Mouse (Mus musculus): Measurements from ENCODE around the gene Armc2.

Armc2 gene

GRCm38 (mm10) chr10:41978403-41979234, 39.6 kb downstream of the Armc2 start:
- Histone ChIP-seq H3K9me3 (ENCODE audit: low read length) (no peaks in the 10 kb centered on the region), H3K4me1 (replicated peaks; ENCODE audit: low read depth, low read length) (no peaks in the 10 kb centered on the region), H3K4me3 (replicated peaks; ENCODE audit: low read length) (no peak overlapping the region), H3K27me3 (ENCODE audit: insufficient read depth, low read length) (no peaks in the 10 kb centered on the region), H3K36me3 (ENCODE audit: insufficient read depth, low read length) (no peaks in the 10 kb centered on the region)
- TF ChIP-seq CTCF (conservative IDR thresholded peaks at IDR 0.05; ENCODE audit: low read length): no peak
- no peak for TF ChIP-seq POU5F1 (IDR thresholded peaks at IDR 0.05; ENCODE audit: borderline replicate concordance, low read length)
- TF ChIP-seq NANOG (IDR thresholded peaks at IDR 0.05; ENCODE audit: borderline replicate concordance, low read length): no peak

- Histone ChIP-seq H3K4me3 (replicated peaks; ENCODE audit: low read length) (no peak overlapping the region), H3K9me3 (ENCODE audit: low read length) (no peaks in the 10 kb centered on the region), H3K27me3 (ENCODE audit: insufficient read depth, low read length) (peaks cover 3% of the 10 kb centered on the region; the same call in 1 of the 2 replicates), H3K36me3 (ENCODE audit: insufficient read depth, low read length) (no peaks in the 10 kb centered on the region), H3K4me1 (replicated peaks; ENCODE audit: low read depth, low read length) (no peaks in the 10 kb centered on the region; the same call in 1 of the 2 replicates)
- TF ChIP-seq NANOG (IDR thresholded peaks at IDR 0.05; ENCODE audit: borderline replicate concordance, low read length) (no peak), POU5F1 (IDR thresholded peaks at IDR 0.05; ENCODE audit: borderline replicate concordance, low read length) (no peak), CTCF (conservative IDR thresholded peaks at IDR 0.05; ENCODE audit: low read length) (no peak)
Measured at GRCm38 (mm10) chr10:41972676-41973075, 45.6 kb downstream of the Armc2 start.

GRCm38 (mm10) chr10:41967915-41968635, 50.2 kb downstream of the Armc2 start:
- Histone ChIP-seq H3K4me1 (replicated peaks; ENCODE audit: low read depth, low read length) (no peaks in the 10 kb centered on the region), H3K4me3 (replicated peaks; ENCODE audit: low read length) (no peak overlapping the region), H3K36me3 (ENCODE audit: insufficient read depth, low read length) (no peaks in the 10 kb centered on the region), H3K9me3 (ENCODE audit: low read length) (no peaks in the 10 kb centered on the region), H3K27me3 (ENCODE audit: insufficient read depth, low read length) (peaks cover 3% of the 10 kb centered on the region; the same call in 1 of the 2 replicates)
- TF ChIP-seq POU5F1 (IDR thresholded peaks at IDR 0.05; ENCODE audit: borderline replicate concordance, low read length) (no peak), CTCF (conservative IDR thresholded peaks at IDR 0.05; ENCODE audit: low read length) (no peak), NANOG (IDR thresholded peaks at IDR 0.05; ENCODE audit: borderline replicate concordance, low read length) (no peak)

GRCm38 (mm10) chr10:41962725-41963124, 55.5 kb downstream of the Armc2 start:
- Histone ChIP-seq H3K36me3 (ENCODE audit: insufficient read depth, low read length) (peaks cover 3% of the 10 kb centered on the region; the same call in 1 of the 2 replicates), H3K9me3 (ENCODE audit: low read length) (peaks cover 23% of the 10 kb centered on the region), H3K4me3 (replicated peaks; ENCODE audit: low read length) (no peak overlapping the region), H3K4me1 (replicated peaks; ENCODE audit: low read depth, low read length) (no peaks in the 10 kb centered on the region; the same call in 1 of the 2 replicates), H3K27me3 (ENCODE audit: insufficient read depth, low read length) (no peaks in the 10 kb centered on the region)
- TF ChIP-seq CTCF (conservative IDR thresholded peaks at IDR 0.05; ENCODE audit: low read length): no peak
- TF ChIP-seq POU5F1 (IDR thresholded peaks at IDR 0.05; ENCODE audit: borderline replicate concordance, low read length): no peak
- TF ChIP-seq NANOG (IDR thresholded peaks at IDR 0.05; ENCODE audit: borderline replicate concordance, low read length): no peak

GRCm38 (mm10) chr10:41959808-41960207, 58.4 kb downstream of the Armc2 start:
- no peak for TF ChIP-seq CTCF (conservative IDR thresholded peaks at IDR 0.05; ENCODE audit: low read length)
- TF ChIP-seq NANOG (IDR thresholded peaks at IDR 0.05; ENCODE audit: borderline replicate concordance, low read length): no peak
- no peak for TF ChIP-seq POU5F1 (IDR thresholded peaks at IDR 0.05; ENCODE audit: borderline replicate concordance, low read length)
- no peaks in the 10 kb centered on the region; the same call in 1 of the 2 replicates for H3K4me1 ChIP-seq (replicated peaks; ENCODE audit: low read depth, low read length)
- H3K27me3 ChIP-seq (ENCODE audit: insufficient read depth, low read length): no peaks in the 10 kb centered on the region
- H3K4me3 ChIP-seq (replicated peaks; ENCODE audit: low read length): no peak overlapping the region
- H3K36me3 ChIP-seq (ENCODE audit: insufficient read depth, low read length): peaks cover 3% of the 10 kb centered on the region; the same call in 1 of the 2 replicates
- peaks cover 30% of the 10 kb centered on the region for H3K9me3 ChIP-seq (ENCODE audit: low read length)

- H3K36me3 ChIP-seq (ENCODE audit: insufficient read depth, low read length): peaks cover 3% of the 10 kb centered on the region; the same call in 1 of the 2 replicates
- TF ChIP-seq CTCF (conservative IDR thresholded peaks at IDR 0.05; ENCODE audit: low read length) (no peak), NANOG (IDR thresholded peaks at IDR 0.05; ENCODE audit: borderline replicate concordance, low read length) (no peak), POU5F1 (IDR thresholded peaks at IDR 0.05; ENCODE audit: borderline replicate concordance, low read length) (no peak)
- peaks cover 31% of the 10 kb centered on the region for H3K9me3 ChIP-seq (ENCODE audit: low read length)
- H3K27me3 ChIP-seq (ENCODE audit: insufficient read depth, low read length): no peaks in the 10 kb centered on the region
- H3K4me1 ChIP-seq (replicated peaks; ENCODE audit: low read depth, low read length): no peaks in the 10 kb centered on the region; the same call in 1 of the 2 replicates
- no peak overlapping the region for H3K4me3 ChIP-seq (replicated peaks; ENCODE audit: low read length)
Measured at GRCm38 (mm10) chr10:41958677-41959274, 59.5 kb downstream of the Armc2 start.

- TF ChIP-seq CTCF (conservative IDR thresholded peaks at IDR 0.05; ENCODE audit: low read length): no peak
- TF ChIP-seq NANOG (IDR thresholded peaks at IDR 0.05; ENCODE audit: borderline replicate concordance, low read length): no peak
- no peak for TF ChIP-seq POU5F1 (IDR thresholded peaks at IDR 0.05; ENCODE audit: borderline replicate concordance, low read length)
- Histone ChIP-seq H3K36me3 (ENCODE audit: insufficient read depth, low read length) (peaks cover 3% of the 10 kb centered on the region; the same call in 1 of the 2 replicates), H3K27me3 (ENCODE audit: insufficient read depth, low read length) (no peaks in the 10 kb centered on the region), H3K4me1 (replicated peaks; ENCODE audit: low read depth, low read length) (no peaks in the 10 kb centered on the region), H3K9me3 (ENCODE audit: low read length) (peaks cover 42% of the 10 kb centered on the region), H3K4me3 (replicated peaks; ENCODE audit: low read length) (no peak overlapping the region)
Measured at GRCm38 (mm10) chr10:41957421-41958225, 60.6 kb downstream of the Armc2 start.
